Mouse (Mus musculus): ENCODE measurements around the gene Ncapg.

The Ncapg gene

GRCm38 (mm10) chr5:45691678-45692077, 22.0 kb downstream of the Ncapg start:
- no peak for DNase-seq (ENCODE audit: low spot score)

GRCm38 (mm10) chr5:45706811-45707210, 37.1 kb downstream of the Ncapg start:
- DNase-seq (ENCODE audit: low spot score): no peak

- no peak for DNase-seq (ENCODE audit: low spot score)
These were observed 39.9 kb downstream of the Ncapg start for GRCm38 (mm10) chr5:45709653-45710052.

GRCm38 (mm10) chr5:45718848-45719488, 49.2 kb downstream of the Ncapg start:
- DNase-seq (ENCODE audit: low spot score): no peak

- DNase-seq (ENCODE audit: low spot score): no peak
These were observed 64.0 kb downstream of the Ncapg start for GRCm38 (mm10) chr5:45733751-45734150.

- no peak for DNase-seq (ENCODE audit: low spot score)
These were observed 68.2 kb downstream of the Ncapg start for GRCm38 (mm10) chr5:45737911-45738310.
